Mouse (Mus musculus) cerebellum, adult 2 months (tissue): ENCODE data around the gene Rnf10.

ENCODE experiments used
- CTCF ChIP-seq: fragments of 200-500 bp; IDR thresholded peaks from 2 replicates; pipeline ENCODE4 v1.5.1; 2011; ENCODE audit warnings: low read depth, mild to moderate bottlenecking, control low read depth, low read length, moderate library complexity, borderline replicate concordance; ENCODE audit not compliant: insufficient read depth
- POLR2A ChIP-seq: fragments of 200-500 bp; IDR thresholded peaks from 2 replicates; pipeline ENCODE4 v1.6.1; 2011; ENCODE audit warnings: low read length, control low read depth, borderline replicate concordance; ENCODE audit not compliant: insufficient read depth

GRCm38 (mm10) chr5:115267469-115268045, 5.1 kb downstream of the Rnf10 start:
- no peak for TF ChIP-seq CTCF
- no peak for TF ChIP-seq POLR2A
